Mouse (Mus musculus): ENCODE measurements at regions not wholly inside any gene's neighbourhood (a gene's known extent, or its start where the extent isn't known, plus 50 kb on each side); places are given as distances from the start of the nearest gene placed in this dataset.

GRCm38 (mm10) chr12:35334344-35335075 is 200.3 kb downstream of the Ahr start:
- Histone ChIP-seq H3K36me3 (ENCODE audit: control insufficient read depth, insufficient read depth, low read length) (no peaks in the 10 kb centered on the region), H3K27ac (ENCODE audit: low read length) (no peak overlapping the region), H3K27me3 (ENCODE audit: control insufficient read depth, insufficient read depth, low read length) (no peaks in the 10 kb centered on the region), H3K4me2 (ENCODE audit: low read depth, low read length) (no peak overlapping the region), H3K4me1 (ENCODE audit: control insufficient read depth, insufficient read depth, low read length) (no peaks in the 10 kb centered on the region), H3K9ac (ENCODE audit: low read length) (no peak overlapping the region), H3K4me3 (replicated peaks; ENCODE audit: low read length) (no peak overlapping the region), H3K9me3 (replicated peaks; ENCODE audit: control insufficient read depth, low read length) (no peaks in the 10 kb centered on the region)
- WGBS = 77% methylated on average over 10 of the region's 10 CpGs
- no peak for ATAC-seq (ENCODE audit: insufficient read depth, low FRiP score)

DNA sequence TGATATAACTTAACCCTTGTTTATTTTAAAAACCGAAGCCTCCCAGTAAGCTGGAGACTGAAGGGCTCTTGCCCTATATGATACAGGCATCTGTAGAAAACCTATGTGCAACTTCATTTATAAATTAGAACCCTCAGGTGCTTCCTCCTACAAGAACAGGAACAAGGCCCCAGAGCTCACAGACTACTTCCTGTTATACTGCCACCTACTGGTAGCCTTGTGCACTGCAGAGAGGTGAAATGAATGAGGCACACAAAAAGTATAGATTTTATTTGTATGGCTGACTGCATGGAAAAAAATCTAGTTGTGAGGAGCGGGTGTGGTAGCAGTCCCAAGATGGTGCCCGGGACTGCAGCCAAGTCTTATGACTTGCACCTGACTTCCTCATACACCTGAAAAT is 203.5 kb downstream of the Ahr start:
- no peak for ATAC-seq (ENCODE audit: insufficient read depth, low FRiP score)
- H3K9ac ChIP-seq (ENCODE audit: low read length) = no peak overlapping the region
- H3K4me2 ChIP-seq (ENCODE audit: low read depth, low read length) = no peak overlapping the region
- WGBS = 95% methylated on average over 3 of the region's 3 CpGs
- H3K27me3 ChIP-seq (ENCODE audit: control insufficient read depth, insufficient read depth, low read length) = no peaks in the 10 kb centered on the region
- no peaks in the 10 kb centered on the region for H3K36me3 ChIP-seq (ENCODE audit: control insufficient read depth, insufficient read depth, low read length)
- H3K9me3 ChIP-seq (replicated peaks; ENCODE audit: control insufficient read depth, low read length) = no peaks in the 10 kb centered on the region
- no peaks in the 10 kb centered on the region for H3K4me1 ChIP-seq (ENCODE audit: control insufficient read depth, insufficient read depth, low read length)
- H3K27ac ChIP-seq (ENCODE audit: low read length) = no peak overlapping the region
- no peak overlapping the region for H3K4me3 ChIP-seq (replicated peaks; ENCODE audit: low read length)

- H3K27me3 ChIP-seq (ENCODE audit: control insufficient read depth, insufficient read depth, low read length) = no peaks in the 10 kb centered on the region
- no peak for ATAC-seq (ENCODE audit: insufficient read depth, low FRiP score)
- no peak overlapping the region for H3K9ac ChIP-seq (ENCODE audit: low read length)
- no peaks in the 10 kb centered on the region for H3K9me3 ChIP-seq (replicated peaks; ENCODE audit: control insufficient read depth, low read length)
- no peak overlapping the region for H3K4me3 ChIP-seq (replicated peaks; ENCODE audit: low read length)
- no peak overlapping the region for H3K4me2 ChIP-seq (ENCODE audit: low read depth, low read length)
- no peaks in the 10 kb centered on the region for H3K36me3 ChIP-seq (ENCODE audit: control insufficient read depth, insufficient read depth, low read length)
- WGBS = 72% methylated on average over 6 of the region's 6 CpGs
- H3K4me1 ChIP-seq (ENCODE audit: control insufficient read depth, insufficient read depth, low read length) = no peaks in the 10 kb centered on the region
- no peak overlapping the region for H3K27ac ChIP-seq (ENCODE audit: low read length)
Measured at GRCm38 (mm10) chr12:35329699-35330098, 205.1 kb downstream of the Ahr start.

DNA sequence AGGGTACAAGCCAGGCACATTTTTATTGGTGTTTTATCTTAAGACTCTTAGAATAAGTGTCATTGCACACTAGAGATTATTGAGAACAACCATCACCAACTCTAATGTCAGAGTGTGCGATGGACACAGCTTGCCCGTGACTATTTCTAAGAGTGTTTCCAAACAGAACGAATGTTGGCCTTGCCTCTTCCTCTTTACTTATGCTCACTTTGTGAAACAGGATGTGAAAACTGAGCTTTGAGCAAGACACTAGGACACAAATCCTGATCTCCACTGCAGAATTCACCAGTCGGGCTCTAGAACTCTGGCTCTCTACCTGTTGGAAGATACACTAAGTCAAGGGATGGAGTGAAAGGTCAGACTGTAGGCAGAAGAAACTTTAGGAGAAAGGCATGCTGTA is 215.3 kb downstream of the Ahr start:
- no peak overlapping the region for H3K9ac ChIP-seq (ENCODE audit: low read length)
- H3K4me2 ChIP-seq (ENCODE audit: low read depth, low read length) = no peak overlapping the region
- WGBS = 85% methylated on average over 4 of the region's 4 CpGs
- no peaks in the 10 kb centered on the region for H3K27me3 ChIP-seq (ENCODE audit: control insufficient read depth, insufficient read depth, low read length)
- ATAC-seq (ENCODE audit: insufficient read depth, low FRiP score) = no peak
- H3K9me3 ChIP-seq (replicated peaks; ENCODE audit: control insufficient read depth, low read length) = no peaks in the 10 kb centered on the region
- no peaks in the 10 kb centered on the region for H3K36me3 ChIP-seq (ENCODE audit: control insufficient read depth, insufficient read depth, low read length)
- H3K4me3 ChIP-seq (replicated peaks; ENCODE audit: low read length) = no peak overlapping the region
- no peaks in the 10 kb centered on the region for H3K4me1 ChIP-seq (ENCODE audit: control insufficient read depth, insufficient read depth, low read length)
- H3K27ac ChIP-seq (ENCODE audit: low read length) = no peak overlapping the region

DNA sequence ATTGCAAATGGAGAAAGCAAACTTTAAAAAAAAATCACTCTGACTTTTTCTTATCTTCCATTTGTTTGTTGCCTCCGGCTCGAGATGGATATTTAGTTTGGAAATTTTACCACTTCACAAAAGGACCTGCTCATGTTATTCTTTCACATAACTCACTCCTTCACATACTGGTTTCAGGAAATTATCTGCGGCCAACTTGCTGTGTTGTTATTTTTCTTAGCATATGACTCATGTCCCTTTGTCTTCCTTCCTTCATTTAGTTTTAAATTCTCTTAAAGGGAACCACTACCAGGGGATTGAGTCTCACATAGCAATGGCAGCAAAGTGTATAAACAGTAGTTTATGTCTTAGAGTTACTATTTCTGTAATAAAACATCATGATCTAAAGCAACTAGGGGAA is 217.8 kb downstream of the Ahr start:
- Histone ChIP-seq H3K27me3 (ENCODE audit: control insufficient read depth, insufficient read depth, low read length) (no peaks in the 10 kb centered on the region), H3K9me3 (replicated peaks; ENCODE audit: control insufficient read depth, low read length) (no peaks in the 10 kb centered on the region), H3K4me3 (replicated peaks; ENCODE audit: low read length) (no peak overlapping the region), H3K4me1 (ENCODE audit: control insufficient read depth, insufficient read depth, low read length) (no peaks in the 10 kb centered on the region), H3K27ac (ENCODE audit: low read length) (no peak overlapping the region), H3K36me3 (ENCODE audit: control insufficient read depth, insufficient read depth, low read length) (no peaks in the 10 kb centered on the region), H3K9ac (ENCODE audit: low read length) (no peak overlapping the region), H3K4me2 (ENCODE audit: low read depth, low read length) (no peak overlapping the region)
- 52% methylated on average over 3 of the region's 3 CpGs for WGBS
- ATAC-seq (ENCODE audit: insufficient read depth, low FRiP score) = no peak

- H3K36me3 ChIP-seq (ENCODE audit: control insufficient read depth, insufficient read depth, low read length) = no peaks in the 10 kb centered on the region
- no peaks in the 10 kb centered on the region for H3K4me1 ChIP-seq (ENCODE audit: control insufficient read depth, insufficient read depth, low read length)
- ATAC-seq (ENCODE audit: insufficient read depth, low FRiP score) = no peak
- H3K27ac ChIP-seq (ENCODE audit: low read length) = no peak overlapping the region
- H3K4me2 ChIP-seq (ENCODE audit: low read depth, low read length) = no peak overlapping the region
- H3K4me3 ChIP-seq (replicated peaks; ENCODE audit: low read length) = no peak overlapping the region
- no peaks in the 10 kb centered on the region for H3K27me3 ChIP-seq (ENCODE audit: control insufficient read depth, insufficient read depth, low read length)
- 78% methylated on average over 2 of the region's 2 CpGs for WGBS
- no peaks in the 10 kb centered on the region for H3K9me3 ChIP-seq (replicated peaks; ENCODE audit: control insufficient read depth, low read length)
- H3K9ac ChIP-seq (ENCODE audit: low read length) = no peak overlapping the region
Measured at GRCm38 (mm10) chr12:35314035-35314434, 220.8 kb downstream of the Ahr start.

DNA sequence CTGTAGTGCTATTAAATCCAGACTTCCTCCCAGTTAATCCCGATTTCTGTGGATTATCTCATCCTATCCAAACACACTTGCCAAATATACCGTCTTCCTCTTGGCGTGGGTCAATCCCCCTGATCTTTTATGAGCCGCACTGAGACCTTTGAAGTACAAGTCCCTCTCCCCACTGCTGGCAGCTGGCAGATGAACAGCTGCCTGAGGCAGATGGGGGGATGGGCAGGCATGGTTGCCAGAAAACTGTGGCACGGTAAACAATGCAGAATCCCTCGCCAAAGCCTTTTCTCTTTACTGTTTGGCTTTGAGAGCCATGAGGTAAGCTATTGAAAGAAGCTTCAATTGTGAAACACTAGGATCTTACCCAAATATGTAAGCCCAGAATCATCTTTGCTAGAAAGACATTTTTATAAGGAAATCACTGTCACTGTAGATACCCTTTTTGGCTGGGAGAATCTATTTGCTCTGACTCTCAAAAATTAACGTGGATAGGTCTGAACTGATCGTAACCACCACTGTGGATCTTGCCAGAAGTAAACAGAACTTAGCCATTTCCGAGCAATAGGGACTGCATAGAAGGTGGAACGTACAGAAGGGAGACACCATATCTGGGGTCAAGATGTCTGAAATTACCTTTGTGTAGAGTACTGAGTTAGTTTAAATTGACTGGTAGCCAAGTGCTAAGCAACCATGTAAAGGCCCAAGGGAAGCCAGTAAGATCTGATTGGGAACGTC is 221.5 kb downstream of the Ahr start:
- no peak overlapping the region for H3K27ac ChIP-seq (ENCODE audit: low read length)
- no peaks in the 10 kb centered on the region for H3K27me3 ChIP-seq (ENCODE audit: control insufficient read depth, insufficient read depth, low read length)
- H3K4me2 ChIP-seq (ENCODE audit: low read depth, low read length) = no peak overlapping the region
- no peak overlapping the region for H3K4me3 ChIP-seq (replicated peaks; ENCODE audit: low read length)
- no peaks in the 10 kb centered on the region for H3K36me3 ChIP-seq (ENCODE audit: control insufficient read depth, insufficient read depth, low read length)
- peak; percentile 29; the same call in 1 of the 2 replicates for ATAC-seq (ENCODE audit: insufficient read depth, low FRiP score)
- H3K4me1 ChIP-seq (ENCODE audit: control insufficient read depth, insufficient read depth, low read length) = no peaks in the 10 kb centered on the region
- H3K9me3 ChIP-seq (replicated peaks; ENCODE audit: control insufficient read depth, low read length) = no peaks in the 10 kb centered on the region
- H3K9ac ChIP-seq (ENCODE audit: low read length) = no peak overlapping the region
- WGBS = 45% methylated on average over 11 of the region's 11 CpGs

DNA sequence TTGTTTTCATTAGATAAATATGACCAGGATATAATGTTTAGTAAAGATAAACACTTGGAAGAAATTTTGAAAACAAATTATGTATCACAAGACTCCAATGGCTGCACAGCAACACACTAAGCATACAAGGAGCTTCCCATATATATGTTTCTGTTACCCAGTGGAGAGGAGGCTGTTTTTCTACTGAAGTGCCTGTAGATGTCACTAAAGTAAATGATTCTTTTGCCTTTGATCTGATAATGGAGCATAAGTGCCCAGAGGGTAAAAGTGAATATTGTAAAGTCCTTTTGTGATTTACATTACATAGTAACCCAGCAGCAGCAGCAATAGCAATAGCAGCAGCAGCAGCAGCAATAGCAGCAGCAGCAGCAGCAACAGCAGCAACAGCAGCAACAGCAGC is 226.3 kb downstream of the Ahr start:
- Histone ChIP-seq H3K27me3 (ENCODE audit: control insufficient read depth, insufficient read depth, low read length) (no peaks in the 10 kb centered on the region), H3K4me3 (replicated peaks; ENCODE audit: low read length) (no peak overlapping the region), H3K9me3 (replicated peaks; ENCODE audit: control insufficient read depth, low read length) (no peaks in the 10 kb centered on the region), H3K4me1 (ENCODE audit: control insufficient read depth, insufficient read depth, low read length) (no peaks in the 10 kb centered on the region), H3K9ac (ENCODE audit: low read length) (no peak overlapping the region), H3K27ac (ENCODE audit: low read length) (no peak overlapping the region), H3K36me3 (ENCODE audit: control insufficient read depth, insufficient read depth, low read length) (no peaks in the 10 kb centered on the region), H3K4me2 (ENCODE audit: low read depth, low read length) (no peak overlapping the region)
- no peak for ATAC-seq (ENCODE audit: insufficient read depth, low FRiP score)

DNA sequence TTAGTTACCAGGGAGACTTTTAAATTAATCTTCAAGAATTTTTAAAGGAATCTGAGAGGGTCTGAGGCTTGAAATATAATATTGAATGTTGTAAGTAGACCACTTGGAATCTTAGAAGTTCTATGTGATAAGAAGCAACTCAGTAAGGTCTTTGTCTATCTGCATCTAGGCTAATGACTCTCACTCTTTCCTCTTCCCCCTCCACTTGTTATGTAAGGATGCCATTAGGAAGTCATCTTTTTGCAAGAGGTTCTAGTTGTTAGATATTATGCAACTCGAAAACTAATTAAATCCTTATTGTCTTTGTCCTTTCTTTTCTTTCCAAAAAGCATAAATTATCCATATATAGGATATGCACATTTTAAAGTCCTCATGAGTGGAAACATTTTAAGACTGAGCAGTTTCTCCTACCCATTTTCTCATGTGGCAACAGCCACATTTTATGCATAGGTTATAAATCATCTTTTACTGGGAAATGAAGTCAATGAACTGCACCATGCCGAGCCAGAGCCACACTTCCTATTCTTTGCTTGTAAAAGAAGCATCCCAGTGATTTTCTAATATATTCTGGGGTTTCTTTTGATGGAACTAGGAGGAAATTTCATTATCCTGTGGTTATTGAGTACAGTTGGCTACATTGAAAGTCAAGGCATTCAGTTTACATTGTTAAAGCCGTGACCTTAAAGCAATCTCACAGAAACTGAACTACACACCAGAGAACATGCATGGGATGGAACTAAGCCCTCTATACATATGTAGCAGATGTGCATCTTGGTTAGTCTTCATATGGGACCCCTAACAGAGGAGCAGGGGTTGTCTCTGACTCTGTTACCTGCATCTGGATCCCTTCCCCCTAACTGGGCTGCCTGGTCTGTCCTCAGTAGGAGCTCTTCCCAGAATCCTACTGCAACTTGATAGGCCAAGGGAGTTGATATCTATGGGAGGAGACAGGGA is 230.8 kb downstream of the Ahr start:
- WGBS = 76% methylated on average over 3 of the region's 3 CpGs
- no peaks in the 10 kb centered on the region for H3K4me1 ChIP-seq (ENCODE audit: control insufficient read depth, insufficient read depth, low read length)
- H3K9ac ChIP-seq (ENCODE audit: low read length) = no peak overlapping the region
- H3K4me3 ChIP-seq (replicated peaks; ENCODE audit: low read length) = no peak overlapping the region
- H3K36me3 ChIP-seq (ENCODE audit: control insufficient read depth, insufficient read depth, low read length) = no peaks in the 10 kb centered on the region
- H3K27ac ChIP-seq (ENCODE audit: low read length) = no peak overlapping the region
- no peak overlapping the region for H3K4me2 ChIP-seq (ENCODE audit: low read depth, low read length)
- H3K9me3 ChIP-seq (replicated peaks; ENCODE audit: control insufficient read depth, low read length) = no peaks in the 10 kb centered on the region
- no peaks in the 10 kb centered on the region for H3K27me3 ChIP-seq (ENCODE audit: control insufficient read depth, insufficient read depth, low read length)
- no peak for ATAC-seq (ENCODE audit: insufficient read depth, low FRiP score)
